Mouse (Mus musculus) cerebellum, adult 11 months (tissue): ENCODE results near the gene Gm28305.

ENCODE experiments used
- DNase-seq: peaks from one replicate; pipeline ENCODE4 v3.0.0; 2022

Gm28305 gene

GRCm38 (mm10) chr9:104070863-104071604, 30.6 kb downstream of the Gm28305 start:
- DNase-seq = no peak

DNA sequence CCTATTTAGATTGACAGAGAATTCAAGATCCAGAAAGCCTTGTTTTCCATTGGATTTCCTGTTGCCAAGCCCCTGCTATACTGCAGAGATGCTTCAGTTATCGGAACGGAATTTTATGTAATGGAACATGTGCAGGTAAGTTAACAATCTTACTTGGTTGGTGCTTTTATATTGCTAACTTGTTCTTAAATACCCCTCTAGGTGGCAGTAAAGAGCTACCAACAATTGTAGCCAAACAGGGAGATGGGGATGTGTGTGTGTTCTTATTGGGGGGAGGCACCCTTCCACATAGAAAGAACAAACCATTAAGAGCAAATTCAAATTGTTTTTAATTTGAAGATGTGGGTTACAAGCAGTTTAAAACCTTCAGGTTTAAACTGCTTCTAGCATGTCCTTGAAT, 35.3 kb downstream of the Gm28305 start:
- no peak for DNase-seq

DNA sequence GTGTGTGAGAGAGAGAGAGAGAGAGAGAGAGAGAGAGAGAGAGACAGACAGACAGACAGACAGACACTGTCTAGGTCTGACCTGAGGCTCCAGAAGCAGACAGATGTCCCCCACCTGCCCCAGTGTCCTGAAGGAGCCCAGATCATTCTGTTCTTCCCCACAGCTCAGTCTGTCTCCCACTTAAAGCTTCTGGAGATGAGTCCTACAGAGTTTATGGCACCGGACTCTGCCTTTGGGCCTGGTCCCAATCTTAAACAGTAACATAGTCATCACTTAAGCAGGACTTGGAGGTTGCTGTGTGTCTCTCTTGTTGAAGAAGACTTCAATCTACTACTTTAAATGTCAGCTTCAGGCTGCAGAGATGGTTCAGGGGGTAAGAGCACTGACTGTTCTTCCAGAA, 38.3 kb downstream of the Gm28305 start:
- DNase-seq = no peak

- no peak for DNase-seq
Measured at GRCm38 (mm10) chr9:104079379-104079778, 38.9 kb downstream of the Gm28305 start.

- no peak for DNase-seq
Measured at GRCm38 (mm10) chr9:104080038-104080437, 39.6 kb downstream of the Gm28305 start.

GRCm38 (mm10) chr9:104085730-104086429, 45.4 kb downstream of the Gm28305 start:
- DNase-seq = no peak

DNA sequence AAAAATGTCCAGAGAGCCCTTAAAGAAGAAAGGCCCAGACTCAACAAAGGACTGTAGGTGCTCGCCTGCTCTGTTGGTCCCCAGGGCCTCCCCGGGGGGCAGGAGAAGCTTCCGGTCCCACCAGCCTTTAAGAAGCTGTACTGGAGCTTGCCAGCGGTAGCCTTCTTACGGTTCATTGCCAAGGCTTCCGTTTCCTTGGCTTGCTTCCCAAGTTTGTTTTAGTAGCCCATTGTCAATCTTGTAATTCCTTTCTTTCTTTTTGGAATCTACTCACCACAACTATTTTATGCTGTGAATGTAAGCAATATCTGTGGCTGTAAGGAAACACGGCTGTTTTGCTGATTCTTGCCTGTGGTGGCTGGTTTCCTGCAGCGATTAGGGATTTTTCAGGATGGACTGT, 48.1 kb downstream of the Gm28305 start:
- no peak for DNase-seq

- no peak for DNase-seq
Measured at GRCm38 (mm10) chr9:104092945-104093344, 52.5 kb downstream of the Gm28305 start.

DNA sequence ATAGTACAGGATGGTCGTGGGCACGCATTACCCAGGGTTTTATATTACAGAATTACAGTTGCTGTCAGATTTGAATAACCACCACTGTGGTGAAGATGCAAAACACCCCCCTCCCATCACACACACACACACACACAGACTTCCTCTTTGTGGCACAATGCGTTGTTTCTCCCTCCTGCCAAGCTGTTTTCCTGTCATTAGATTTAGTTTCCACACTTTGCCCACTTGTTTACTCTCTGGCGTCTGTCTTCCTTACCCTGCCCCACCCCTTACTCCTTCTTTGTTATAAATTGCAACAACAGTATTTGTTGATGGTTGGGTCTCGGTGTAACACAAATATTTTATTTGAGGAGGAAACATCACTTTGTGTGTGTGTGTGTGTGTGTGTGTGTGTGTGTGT, 57.8 kb downstream of the Gm28305 start:
- no peak for DNase-seq

DNA sequence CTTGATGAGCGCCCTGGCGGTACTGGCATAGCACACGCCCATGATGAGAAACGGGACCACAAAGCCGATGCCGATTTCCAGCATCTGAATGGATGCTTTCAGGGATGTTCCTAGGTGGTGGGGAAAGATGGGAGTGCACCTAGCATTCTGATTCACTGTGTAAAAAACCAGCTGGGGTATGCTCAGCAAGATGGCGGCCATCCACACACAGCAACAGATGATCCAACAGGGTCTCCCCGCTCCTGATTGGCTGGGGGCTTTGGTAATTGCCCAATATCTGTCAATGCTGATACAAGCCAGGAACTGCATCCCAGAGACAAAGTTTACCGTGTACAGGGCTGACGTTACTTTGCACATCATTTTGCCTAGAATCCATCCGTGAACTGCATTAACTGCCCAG, 58.6 kb downstream of the Gm28305 start:
- DNase-seq = no peak

DNA sequence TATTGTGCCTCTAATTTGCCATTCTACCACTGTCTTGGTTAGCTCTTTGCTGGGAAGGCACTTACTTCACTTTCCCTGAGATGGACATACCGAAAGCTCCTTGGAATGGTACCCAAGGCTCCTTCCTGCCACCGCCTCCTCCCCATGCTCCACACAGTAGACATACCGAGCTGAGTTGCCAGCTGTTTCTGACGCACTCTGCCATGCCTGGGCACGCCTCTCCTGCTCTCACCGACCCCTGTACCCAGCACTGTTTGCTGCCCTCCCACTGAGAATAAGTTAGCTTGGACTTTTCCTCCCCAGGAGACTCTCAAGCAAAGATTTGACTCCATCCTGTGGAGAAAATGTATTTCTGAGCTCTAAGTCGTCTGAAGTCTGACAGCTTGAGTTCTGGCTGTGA, 60.4 kb downstream of the Gm28305 start:
- DNase-seq = no peak

GRCm38 (mm10) chr9:104101458-104101857, 61.0 kb downstream of the Gm28305 start:
- no peak for DNase-seq

GRCm38 (mm10) chr9:104102301-104102700, 61.8 kb downstream of the Gm28305 start:
- DNase-seq = no peak

DNA sequence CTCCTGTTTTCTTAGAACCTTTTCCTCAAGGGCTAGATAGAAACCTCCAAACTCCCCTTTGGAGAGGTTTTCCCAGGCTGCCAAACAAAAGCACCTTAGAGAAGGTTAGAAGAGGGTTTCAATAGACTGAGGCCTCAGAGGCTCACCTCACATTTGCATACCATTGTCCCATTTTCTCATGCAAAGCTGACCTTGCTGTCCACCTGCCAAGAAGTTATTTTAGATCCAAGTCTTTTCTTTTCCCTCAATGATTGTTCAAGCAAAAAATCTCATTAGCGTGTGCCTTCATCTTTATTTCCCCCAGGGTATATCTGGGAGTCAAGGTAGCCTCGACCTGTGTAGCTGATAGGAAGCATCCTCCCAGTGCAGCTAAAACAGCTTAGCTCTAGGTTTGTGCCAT, 62.4 kb downstream of the Gm28305 start:
- DNase-seq = no peak

DNA sequence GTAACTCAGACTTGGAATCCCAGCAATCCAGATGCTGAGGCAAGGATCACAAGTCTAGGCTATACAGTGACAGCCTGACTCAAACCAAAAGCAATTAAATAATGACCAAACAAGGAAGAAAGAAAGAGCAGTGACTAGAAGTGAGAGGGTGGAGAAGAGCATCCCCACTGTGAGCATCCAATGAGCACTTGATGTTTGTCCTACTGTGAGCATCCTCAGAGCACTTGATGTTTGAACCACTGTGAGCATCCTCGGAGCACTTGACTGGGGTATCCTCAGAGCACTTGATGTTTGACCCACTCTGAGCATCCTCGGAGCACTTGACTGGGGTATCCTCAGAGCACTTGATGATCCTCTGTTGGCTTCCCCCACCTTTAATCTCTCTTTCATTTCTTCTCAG, 64.5 kb downstream of the Gm28305 start:
- DNase-seq = no peak

- DNase-seq = no peak
Measured at GRCm38 (mm10) chr9:104106930-104107329, 66.5 kb downstream of the Gm28305 start.

GRCm38 (mm10) chr9:104107482-104107881, 67.0 kb downstream of the Gm28305 start:
- DNase-seq = no peak

DNA sequence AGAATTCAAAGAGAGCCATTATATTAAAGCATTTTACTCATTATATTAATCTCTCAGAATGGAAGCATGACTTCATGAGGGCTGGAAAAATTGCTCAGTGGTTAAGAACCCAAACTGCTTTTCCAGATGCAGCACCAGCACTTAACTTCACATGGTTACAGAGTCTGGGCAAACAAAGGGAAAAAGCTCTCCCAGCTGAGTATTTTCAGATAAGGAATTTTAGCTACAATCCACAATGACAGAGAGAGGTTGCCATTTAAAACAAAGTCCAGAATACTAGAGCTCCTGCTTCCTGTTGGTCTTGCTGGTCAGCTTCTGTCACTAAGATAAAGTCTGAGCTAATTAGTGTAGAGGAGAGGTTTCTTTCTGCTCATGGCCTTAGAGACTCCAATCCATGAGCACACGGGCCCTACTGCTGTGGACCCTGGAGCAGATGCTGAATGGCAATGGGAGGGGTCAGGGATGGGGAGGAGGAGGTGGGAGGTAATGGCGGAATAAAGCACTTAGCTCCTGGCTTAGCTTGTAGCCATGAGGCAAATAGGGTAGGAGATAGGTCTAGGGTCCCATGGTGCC, 68.2 kb downstream of the Gm28305 start:
- DNase-seq = no peak

GRCm38 (mm10) chr9:104109151-104109550, 68.7 kb downstream of the Gm28305 start:
- no peak for DNase-seq

GRCm38 (mm10) chr9:104123101-104123500, 82.6 kb downstream of the Gm28305 start:
- no peak for DNase-seq

DNA sequence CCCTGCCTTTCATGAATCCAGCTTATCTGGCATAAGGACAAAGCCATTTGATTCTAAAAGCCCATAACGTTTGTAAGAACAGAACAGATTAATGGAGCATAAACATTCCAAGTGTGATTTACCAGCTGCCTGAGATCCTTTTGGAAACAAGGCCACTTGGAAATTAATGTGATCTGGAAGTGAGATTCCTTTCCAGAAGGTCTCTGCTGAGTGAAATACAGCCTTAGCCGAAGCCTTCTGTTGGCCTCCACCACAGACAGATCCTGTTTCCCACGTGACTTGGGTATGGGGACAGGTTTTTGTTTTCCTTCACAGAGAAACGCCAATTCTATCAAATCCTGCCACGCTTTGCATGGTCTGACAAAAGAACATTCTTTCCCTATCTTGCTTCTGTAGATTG, 83.2 kb downstream of the Gm28305 start:
- DNase-seq = no peak
